Mouse (Mus musculus) kidney, adult 2 months (tissue): Measurements from ENCODE around the gene Tmie.

Source experiments
- CTCF ChIP-seq: fragments of 200-500 bp; conservative IDR thresholded peaks from 2 replicates; pipeline ENCODE4 v1.5.1; 2011; ENCODE audit warnings: low read depth, mild to moderate bottlenecking, control low read depth, low read length, moderate library complexity, mixed read lengths; ENCODE audit not compliant: insufficient read depth, insufficient read length
- POLR2A ChIP-seq: fragments of 200-500 bp; IDR thresholded peaks from one replicate; pipeline ENCODE4 v1.6.1; 2011; ENCODE audit warnings: low read depth, low read length, control low read depth

GRCm38 (mm10) chr9:110908631-110909016 lies 28.7 kb upstream of the Tmie start:
- no peak for TF ChIP-seq CTCF
- TF ChIP-seq POLR2A, result no peak
